Mouse (Mus musculus) heart, embryonic 14.5 days (tissue): ENCODE measurements around the gene Slc35e3. TPM values are rescaled to one million over a fixed set of nuclear protein-coding genes. Genes with fewer than 3 reads are reported as not detected.
"Not testable (repeated sequence)": the region's sequence is repeated elsewhere in the genome, so short reads cannot be mapped to it uniquely, and the experiment has no call there.

ENCODE experiments used
- ATAC-seq: fragments of 200-750 bp; cut with Nextera tagmentation; 2 replicates; pipeline ENCODE4 v1.8.0; 2017; ENCODE audit warnings: low read depth, moderate TSS enrichment; ENCODE audit not compliant: insufficient number of reproducible peaks, insufficient read depth, low FRiP score
- H3K27ac ChIP-seq, 2 experiments: fragments of 200-500 bp in 1 of 2; fragments of 300-500 bp in 1 of 2; sonication (generic) in 1 of 2; replicated peaks in 1 of 2; 2 replicates each; pipeline ENCODE4 v1.5.1; 2012 to 2014; ENCODE audit warnings: low read depth in 2 of 2, low read length in 2 of 2, control low read depth in 1 of 2, mild to moderate bottlenecking in 1 of 2, mixed read lengths in 1 of 2; ENCODE audit not compliant: control insufficient read depth in 1 of 2, insufficient read depth in 1 of 2
- H3K27me3 ChIP-seq: fragments of 300-500 bp; sonication (generic); 2 replicates; pipeline ENCODE4 v1.6.1; 2014; ENCODE audit warnings: mild to moderate bottlenecking, low read length, control low read depth; ENCODE audit not compliant: control insufficient read depth, insufficient read depth
- H3K36me3 ChIP-seq: fragments of 300-500 bp; sonication (generic); 2 replicates; pipeline ENCODE4 v1.6.1; 2014; ENCODE audit warnings: mild to moderate bottlenecking, control low read depth, low read length, mixed read lengths; ENCODE audit not compliant: control insufficient read depth, insufficient read depth
- H3K4me1 ChIP-seq, 2 experiments: fragments of 200-500 bp in 1 of 2; fragments of 300-500 bp in 1 of 2; sonication (generic) in 1 of 2; 2 replicates each; pipeline ENCODE4 v1.6.1; 2012 to 2014; ENCODE audit warnings: low read length in 2 of 2, control low read depth in 1 of 2, mixed read lengths in 1 of 2; ENCODE audit not compliant: control insufficient read depth in 2 of 2, insufficient read depth in 2 of 2
- H3K4me2 ChIP-seq: fragments of 300-500 bp; sonication (generic); 2 replicates; pipeline ENCODE4 v1.6.1; 2014; ENCODE audit warnings: mild to moderate bottlenecking, low read length
- H3K4me3 ChIP-seq, 2 experiments: fragments of 200-500 bp in 1 of 2; fragments of 300-500 bp in 1 of 2; sonication (generic) in 1 of 2; 2 replicates each; pipeline ENCODE4 v1.5.1; 2012 to 2014; ENCODE audit warnings: low read length in 2 of 2, mild to moderate bottlenecking in 2 of 2, control low read depth in 1 of 2, low read depth in 1 of 2, moderate library complexity in 1 of 2; ENCODE audit not compliant: control insufficient read depth in 1 of 2, insufficient read depth in 1 of 2
- H3K9ac ChIP-seq: fragments of 300-500 bp; sonication (generic); 2 replicates; pipeline ENCODE4 v1.6.1; 2014; ENCODE audit warnings: mild to moderate bottlenecking, low read length
- H3K9me3 ChIP-seq: fragments of 300-500 bp; sonication (generic); 2 replicates; pipeline ENCODE4 v1.6.1; 2016; ENCODE audit warnings: low read length, control low read depth; ENCODE audit not compliant: control insufficient read depth
- WGBS: fragments of 180-500 bp; shearing (Covaris S2); extraction: QIAGEN DNeasy Blood & Tissue Kit; methylation state at CpG from one replicate; pipeline ENCODE4 v1.1.7; 2014; 5-methylcytosine and 5-hydroxymethylcytosine counted together
- polyA plus RNA-seq: library from polyadenylated mRNA; unstranded; fragments of >200 nt; fragmentation: Nextera tagmentation; extraction: Ambion mirVana; gene quantifications from 2 replicates; pipeline ENCODE4 v1.2.1, GENCODE M21; 2014

Slc35e3 gene
- polyA plus RNA-seq, 1 experiment from 2014 or later = 7.7 TPM

DNA sequence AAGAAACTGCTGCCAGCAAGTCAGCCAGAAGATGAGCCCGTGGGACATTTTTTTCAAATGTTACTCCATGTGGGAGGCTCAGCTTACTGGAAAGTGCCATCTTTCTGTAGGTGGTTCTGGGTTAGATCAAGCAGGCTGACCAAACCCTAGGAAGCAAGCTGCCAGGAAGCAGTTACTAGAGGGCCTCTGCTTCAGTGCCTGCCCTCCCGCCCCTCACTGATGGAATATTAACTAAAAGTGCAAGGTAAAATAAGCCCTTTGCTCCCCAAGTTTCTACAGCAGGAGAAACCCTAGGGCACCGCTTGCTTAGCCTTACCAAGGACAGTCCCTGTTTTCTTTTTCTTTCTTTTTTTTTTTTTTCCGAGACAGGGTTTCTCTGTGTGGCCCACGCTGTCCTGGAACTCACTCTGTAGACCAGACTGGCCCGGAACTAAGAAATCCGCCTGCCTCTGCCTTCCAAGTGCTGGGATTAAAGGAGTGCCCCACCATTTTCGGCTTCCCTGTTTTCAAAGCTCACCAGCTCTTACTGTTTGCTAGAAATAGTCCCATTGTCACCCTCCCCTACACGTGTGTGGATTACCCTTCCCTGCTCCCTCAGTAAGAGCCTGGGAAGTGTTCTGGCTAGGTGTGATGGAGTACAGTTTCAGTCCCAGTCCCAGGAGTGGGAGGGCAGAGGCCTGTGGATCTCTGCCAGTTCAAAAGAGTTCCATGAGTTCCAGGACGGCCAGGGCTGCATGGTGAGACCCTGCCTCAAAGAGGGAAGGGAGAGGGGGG lies 2.3 kb upstream of the Slc35e3 start:
- 83% methylated on average over 10 of the region's 10 CpGs for WGBS
- Histone ChIP-seq H3K9me3 (peaks cover 4% of the 10 kb centered on the region; the same call in 1 of the 2 replicates), H3K4me1 (peaks cover 0 to 4% of the 10 kb centered on the region in 2 experiments; a peak in 3 of 4 replicates), H3K27ac (no peak overlapping the region), H3K4me3 (no peak overlapping the region), H3K4me2 (no peak overlapping the region), H3K36me3 (peaks cover 43% of the 10 kb centered on the region), H3K27me3 (no peaks in the 10 kb centered on the region), H3K9ac (no peak overlapping the region)
- no peak for ATAC-seq

DNA sequence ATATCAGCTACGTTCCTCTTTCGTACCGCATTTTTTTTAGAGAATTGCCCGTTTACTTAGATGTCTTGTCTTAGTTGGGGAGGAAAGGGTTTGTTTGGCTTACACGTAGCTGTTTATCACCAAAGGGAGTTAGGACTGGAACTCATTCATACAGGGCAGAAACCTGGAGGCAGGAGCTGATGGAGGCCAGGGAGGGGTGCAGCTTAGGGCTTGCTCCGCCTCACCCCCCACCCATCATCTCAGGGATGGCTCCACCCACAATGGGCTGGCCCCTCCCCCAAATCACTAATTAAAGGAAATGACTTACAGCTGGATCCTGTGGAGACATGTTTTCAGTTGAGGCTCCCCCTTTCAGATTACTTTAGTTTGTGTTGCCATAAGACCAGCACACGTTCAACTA lies 1.5 kb upstream of the Slc35e3 start:
- 82% methylated on average over 7 of the region's 7 CpGs for WGBS
- Histone ChIP-seq H3K9ac (no peak overlapping the region), H3K36me3 (peaks cover 38% of the 10 kb centered on the region), H3K4me3 (no peak overlapping the region), H3K4me2 (no peak overlapping the region), H3K4me1 (peaks cover 0 to 4% of the 10 kb centered on the region in 2 experiments; a peak in 3 of 4 replicates), H3K27me3 (no peaks in the 10 kb centered on the region), H3K27ac (no peak overlapping the region), H3K9me3 (peaks cover 4% of the 10 kb centered on the region; the same call in 1 of the 2 replicates)
- ATAC-seq = no peak

DNA sequence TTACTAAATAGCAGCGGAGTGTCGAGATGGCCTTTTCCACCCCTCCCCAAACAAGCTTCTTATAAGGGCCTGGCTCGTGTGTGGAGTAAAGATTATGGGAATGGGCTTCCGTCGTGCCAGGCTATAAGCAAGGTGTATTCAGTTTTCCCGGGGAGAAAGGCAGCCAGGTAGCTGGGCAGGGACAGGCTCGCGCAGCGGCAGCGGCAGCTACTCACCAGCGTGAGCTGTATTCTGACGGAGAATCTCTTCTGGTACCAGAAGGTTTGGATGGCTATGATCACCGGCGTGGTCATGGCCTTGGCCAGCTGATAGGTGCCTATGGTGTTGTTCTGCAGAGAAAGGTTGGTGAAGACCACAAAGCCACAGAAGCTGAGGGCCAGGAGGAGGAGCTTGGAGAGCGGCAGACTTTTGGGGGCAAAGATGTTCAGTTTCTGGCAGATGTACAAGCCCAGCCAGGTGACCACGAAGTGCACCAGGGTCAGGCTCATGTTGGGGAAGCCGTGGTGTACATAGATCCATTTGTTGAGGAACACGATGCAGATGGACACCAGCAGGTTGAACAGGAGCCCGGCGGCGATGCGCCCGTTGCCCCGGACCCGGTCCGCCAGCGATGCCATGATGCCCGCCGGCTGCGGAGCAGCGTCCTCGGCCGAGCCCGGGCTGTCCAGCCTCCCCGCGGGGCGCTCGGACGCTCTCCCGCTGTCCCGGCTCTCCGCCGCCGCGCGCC lies 432 bp downstream of the Slc35e3 start:
- peaks cover 18% of the 10 kb centered on the region for H3K36me3 ChIP-seq
- peak overlapping the region; percentile 80 for H3K4me2 ChIP-seq
- peak overlapping the region; percentile 51 to 58 for H3K4me3 ChIP-seq
- not testable (repeated sequence) for H3K4me1 ChIP-seq, H3K27me3 ChIP-seq, H3K27ac ChIP-seq, H3K9me3 ChIP-seq
- peak overlapping the region; percentile 74 for H3K9ac ChIP-seq
- WGBS = 2% methylated on average over 14 of the region's 46 CpGs
- ATAC-seq = peak; percentile 31; the same call in 1 of the 2 replicates

DNA sequence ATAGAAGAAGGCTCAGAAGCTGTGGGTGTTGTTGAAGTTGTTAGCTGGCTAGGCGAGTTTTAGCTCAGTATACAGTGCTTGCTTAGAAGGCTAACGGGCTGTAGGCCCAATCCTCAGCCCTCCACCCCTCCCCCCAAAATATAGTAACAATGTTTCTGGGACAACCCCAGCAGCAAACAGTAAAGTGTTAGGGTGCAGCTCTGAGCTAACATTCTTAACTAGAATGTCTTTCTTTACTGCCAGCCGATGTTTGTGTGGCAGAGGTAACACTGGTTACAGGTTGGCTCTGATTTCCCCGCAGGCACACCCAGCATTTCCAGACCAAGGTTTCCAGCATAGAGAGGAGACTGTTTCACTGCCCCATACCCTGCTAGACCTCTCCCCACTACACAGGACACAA lies 2.2 kb downstream of the Slc35e3 start:
- peaks cover 19% of the 10 kb centered on the region for H3K36me3 ChIP-seq
- H3K4me1 ChIP-seq = peaks cover 0 to 4% of the 10 kb centered on the region in 2 experiments; a peak in 3 of 4 replicates
- no peak for ATAC-seq
- no peaks in the 10 kb centered on the region for H3K27me3 ChIP-seq
- H3K4me2 ChIP-seq = 0 out of 2 replicates have a peak overlapping the region, but pooled peaks have one; percentile 2
- no peak overlapping the region for H3K4me3 ChIP-seq
- peak overlapping the region; percentile 19 to 39; a peak in 2 of 4 replicates for H3K27ac ChIP-seq
- no peak overlapping the region for H3K9ac ChIP-seq
- WGBS = 82% methylated on average over 4 of the region's 4 CpGs
- no peaks in the 10 kb centered on the region for H3K9me3 ChIP-seq

DNA sequence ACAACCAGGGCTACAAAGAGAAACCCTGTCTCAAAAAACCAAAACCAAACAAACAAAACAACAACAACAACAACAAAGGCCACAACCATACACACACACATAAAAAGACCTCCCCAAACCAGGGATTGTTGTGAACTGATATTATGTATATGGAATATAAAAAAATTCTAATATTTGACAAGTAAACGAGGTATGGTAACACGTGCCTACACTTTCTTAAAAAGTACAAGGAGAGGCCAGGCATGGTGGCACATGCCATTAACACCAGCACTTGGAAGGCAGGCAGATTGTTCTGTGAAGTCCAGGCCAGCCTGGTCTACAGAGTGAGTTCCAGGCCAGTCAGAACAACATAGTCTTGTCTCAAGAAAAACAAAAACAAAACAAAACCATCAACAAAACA lies 3.0 kb downstream of the Slc35e3 start:
- peaks cover 20% of the 10 kb centered on the region for H3K36me3 ChIP-seq
- WGBS = 90% methylated on average over 2 of the region's 2 CpGs
- H3K9ac ChIP-seq = no peak overlapping the region
- no peak for ATAC-seq
- no peak overlapping the region for H3K4me2 ChIP-seq
- no peaks in the 10 kb centered on the region for H3K27me3 ChIP-seq
- H3K9me3 ChIP-seq = no peaks in the 10 kb centered on the region
- no peak overlapping the region for H3K4me3 ChIP-seq
- H3K4me1 ChIP-seq = peaks cover 0 to 4% of the 10 kb centered on the region in 2 experiments; a peak in 3 of 4 replicates
- H3K27ac ChIP-seq = no peak overlapping the region

DNA sequence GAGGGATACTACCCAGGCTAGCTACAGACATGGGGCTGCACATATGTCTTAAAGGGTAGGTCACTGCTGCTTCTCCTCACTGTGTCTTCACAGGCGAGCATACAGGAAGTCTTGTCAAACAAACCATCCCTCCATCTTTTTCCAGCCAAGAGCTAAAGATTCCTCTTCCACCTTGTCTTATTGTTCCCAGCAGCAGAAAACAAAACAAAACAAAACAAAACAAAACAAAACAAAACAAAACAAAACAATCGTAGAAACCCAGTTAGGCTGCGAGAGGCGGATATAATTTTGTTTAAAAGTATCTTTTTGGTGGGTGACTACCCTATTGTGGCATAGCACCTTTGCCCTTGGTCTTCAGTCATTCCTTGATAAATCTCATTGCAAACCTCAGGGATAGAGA lies 3.5 kb downstream of the Slc35e3 start:
- H3K27ac ChIP-seq = no peak overlapping the region
- no peaks in the 10 kb centered on the region for H3K27me3 ChIP-seq
- no peak overlapping the region for H3K4me2 ChIP-seq
- H3K4me1 ChIP-seq = peaks cover 0 to 4% of the 10 kb centered on the region in 2 experiments; a peak in 3 of 4 replicates
- no peak overlapping the region for H3K4me3 ChIP-seq
- 86% methylated on average over 4 of the region's 4 CpGs for WGBS
- peaks cover 24% of the 10 kb centered on the region for H3K36me3 ChIP-seq
- no peaks in the 10 kb centered on the region for H3K9me3 ChIP-seq
- ATAC-seq = no peak
- no peak overlapping the region for H3K9ac ChIP-seq

DNA sequence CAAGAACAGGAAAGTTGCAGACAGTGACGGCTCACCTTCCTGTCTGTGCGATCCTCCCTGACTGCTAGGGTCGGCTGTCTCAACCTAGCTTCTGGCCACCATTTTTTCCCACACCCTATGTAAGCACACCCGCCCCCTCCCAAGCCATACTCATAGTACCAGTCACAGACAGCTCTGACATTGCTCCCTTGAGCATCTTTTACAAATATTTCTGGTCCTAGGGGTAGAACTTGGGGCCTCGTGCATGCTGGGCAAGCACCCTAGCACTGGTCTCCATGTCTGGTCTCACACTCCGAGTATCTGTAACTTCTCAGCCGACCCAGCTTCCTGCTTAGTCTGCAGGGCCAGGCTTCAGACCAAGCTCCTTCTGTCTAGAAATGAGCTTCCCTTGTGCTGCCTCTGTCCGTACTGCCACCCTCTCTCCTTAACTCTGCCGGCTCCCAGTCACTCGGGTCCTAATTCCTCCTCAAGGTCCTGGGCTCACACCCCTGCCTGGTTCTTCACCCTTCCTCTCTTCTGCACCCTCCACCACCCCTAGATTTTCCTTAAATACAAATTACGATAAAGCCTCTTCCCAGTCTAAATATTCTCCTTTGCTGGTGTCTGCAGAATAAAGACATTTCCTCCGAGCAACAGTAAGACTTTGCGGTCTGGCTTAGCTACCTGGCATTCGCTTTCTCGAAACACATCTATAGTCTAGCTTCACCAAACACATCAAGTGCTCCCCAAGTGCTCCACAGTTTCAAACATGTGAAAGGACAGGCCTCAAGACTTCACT lies 4.3 kb downstream of the Slc35e3 start:
- Histone ChIP-seq H3K4me3 (no peak overlapping the region), H3K4me1 (peaks cover 0 to 4% of the 10 kb centered on the region in 2 experiments; a peak in 3 of 4 replicates), H3K9ac (no peak overlapping the region), H3K4me2 (no peak overlapping the region), H3K36me3 (peaks cover 27% of the 10 kb centered on the region), H3K9me3 (no peaks in the 10 kb centered on the region), H3K27me3 (no peaks in the 10 kb centered on the region), H3K27ac (peak overlapping the region in 1 of 2 experiments; percentile 16; a peak in 1 of 4 replicates)
- ATAC-seq = no peak
- WGBS = 75% methylated on average over 15 of the region's 15 CpGs
